Mouse (Mus musculus): ENCODE data around the gene Cntn3. TPM values are rescaled to one million over a fixed set of nuclear protein-coding genes. Genes with fewer than 3 reads are reported as not detected.

The Cntn3 gene
- polyA plus RNA-seq, 1 experiment = not detected

DNA sequence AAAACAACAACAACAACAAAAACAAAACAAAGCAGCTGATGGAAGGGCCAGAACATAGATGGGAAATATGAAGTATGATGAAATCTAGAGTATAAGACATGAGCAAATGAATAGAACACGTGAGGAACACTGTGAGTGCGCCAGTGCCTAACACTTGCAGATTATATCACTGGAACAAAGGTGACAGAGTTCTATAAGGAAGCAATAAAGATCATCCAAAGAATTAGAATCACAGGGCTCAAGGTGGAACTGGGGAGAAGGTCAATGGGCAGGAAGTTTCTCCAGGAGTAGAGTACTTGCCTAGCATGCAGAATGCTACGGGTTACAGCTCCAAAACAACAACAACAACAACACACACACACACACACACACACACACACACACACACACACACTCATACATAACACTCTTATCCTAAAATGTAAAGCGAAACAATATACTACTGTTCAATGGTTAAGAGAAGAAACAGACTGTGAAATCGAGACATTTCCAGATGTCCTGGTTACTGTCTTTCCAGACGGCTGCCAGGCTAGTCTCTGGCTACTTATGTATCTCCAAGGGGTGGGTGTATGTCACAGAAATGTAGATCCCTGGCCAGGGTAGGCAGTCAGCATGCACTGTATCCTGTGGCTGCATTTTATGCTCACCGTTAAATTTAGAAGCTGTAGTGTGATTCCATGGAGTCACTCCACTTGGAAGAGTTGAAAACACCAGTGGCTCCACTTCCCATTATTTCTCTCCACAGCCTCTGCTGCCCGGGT lies 94.4 kb downstream of the Cntn3 start:
- 66% methylated on average over 8 of the region's 8 CpGs for WGBS
- Histone ChIP-seq H3K27me3 (ENCODE audit: control insufficient read depth, insufficient read depth, low read length) (no peaks in the 10 kb centered on the region), H3K27ac (ENCODE audit: insufficient read depth, low read depth, low read length) (no peak overlapping the region), H3K4me1 (ENCODE audit: control insufficient read depth, insufficient read depth, insufficient read length, low read length) (no peaks in the 10 kb centered on the region), H3K4me3 (ENCODE audit: low read depth, low read length) (no peak overlapping the region), H3K36me3 (ENCODE audit: control insufficient read depth, insufficient read depth, low read length) (no peaks in the 10 kb centered on the region)
- no peak for TF ChIP-seq POLR2A (IDR thresholded peaks at IDR 0.05; ENCODE audit: low read depth, low read length)
- TF ChIP-seq CTCF (IDR thresholded peaks at IDR 0.05; ENCODE audit: extremely low read depth, insufficient read length, insufficient replicate concordance, low read depth, low read length) = no peak

DNA sequence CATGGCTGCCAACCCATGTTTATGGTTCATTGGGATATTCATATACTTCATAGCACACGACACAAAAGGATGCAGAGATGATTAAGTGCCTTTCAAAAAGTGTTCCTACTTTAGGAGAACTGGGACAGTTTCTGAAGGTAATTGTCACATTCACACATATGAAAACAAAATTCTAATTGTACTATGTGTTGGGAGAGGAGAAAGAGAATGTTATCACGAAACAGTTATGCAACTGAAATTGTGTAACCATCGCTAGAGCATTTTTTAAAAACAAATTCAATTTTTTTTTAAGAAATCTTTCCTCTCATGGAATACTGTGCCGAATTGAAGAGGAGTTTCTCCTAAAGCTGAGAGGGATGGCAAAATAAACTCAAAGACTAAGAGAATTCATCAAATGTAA lies 134.5 kb downstream of the Cntn3 start:
- no peaks in the 10 kb centered on the region for H3K27me3 ChIP-seq (ENCODE audit: control insufficient read depth, insufficient read depth, low read length)
- no peaks in the 10 kb centered on the region for H3K36me3 ChIP-seq (ENCODE audit: control insufficient read depth, insufficient read depth, low read length)
- H3K27ac ChIP-seq (ENCODE audit: insufficient read depth, low read depth, low read length) = no peak overlapping the region
- TF ChIP-seq CTCF (IDR thresholded peaks at IDR 0.05; ENCODE audit: extremely low read depth, insufficient read length, insufficient replicate concordance, low read depth, low read length) (no peak), POLR2A (IDR thresholded peaks at IDR 0.05; ENCODE audit: low read depth, low read length) (no peak)
- no peak overlapping the region for H3K4me3 ChIP-seq (ENCODE audit: low read depth, low read length)
- 71% methylated on average over 4 of the region's 4 CpGs for WGBS
- H3K4me1 ChIP-seq (ENCODE audit: control insufficient read depth, insufficient read depth, insufficient read length, low read length) = no peaks in the 10 kb centered on the region

DNA sequence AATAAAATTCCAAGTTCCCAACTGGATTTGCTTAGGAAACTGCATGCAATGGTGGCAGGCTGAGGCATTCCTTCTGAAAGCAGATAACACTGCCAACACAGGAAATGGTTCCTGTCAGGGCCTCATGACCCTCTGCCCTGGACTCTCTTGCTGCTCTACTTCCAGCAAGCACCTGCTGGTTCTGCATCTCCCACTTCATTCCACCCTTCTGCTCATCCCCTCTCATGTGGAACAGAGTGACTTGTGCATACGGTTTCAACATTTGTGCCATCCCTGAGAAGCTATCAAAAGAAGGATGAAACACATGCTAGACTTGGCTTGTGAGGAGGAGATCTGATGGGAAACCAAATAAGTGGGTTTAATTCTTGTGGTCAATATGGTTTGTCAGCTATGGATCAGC lies 145.4 kb downstream of the Cntn3 start:
- Histone ChIP-seq H3K4me3 (ENCODE audit: low read depth, low read length) (no peak overlapping the region), H3K36me3 (ENCODE audit: control insufficient read depth, insufficient read depth, low read length) (no peaks in the 10 kb centered on the region), H3K27me3 (ENCODE audit: control insufficient read depth, insufficient read depth, low read length) (no peaks in the 10 kb centered on the region), H3K4me1 (ENCODE audit: control insufficient read depth, insufficient read depth, insufficient read length, low read length) (no peaks in the 10 kb centered on the region), H3K27ac (ENCODE audit: insufficient read depth, low read depth, low read length) (no peak overlapping the region)
- 87% methylated on average over 1 of the region's 1 CpGs for WGBS
- TF ChIP-seq CTCF (IDR thresholded peaks at IDR 0.05; ENCODE audit: extremely low read depth, insufficient read length, insufficient replicate concordance, low read depth, low read length) (no peak), POLR2A (IDR thresholded peaks at IDR 0.05; ENCODE audit: low read depth, low read length) (no peak)

DNA sequence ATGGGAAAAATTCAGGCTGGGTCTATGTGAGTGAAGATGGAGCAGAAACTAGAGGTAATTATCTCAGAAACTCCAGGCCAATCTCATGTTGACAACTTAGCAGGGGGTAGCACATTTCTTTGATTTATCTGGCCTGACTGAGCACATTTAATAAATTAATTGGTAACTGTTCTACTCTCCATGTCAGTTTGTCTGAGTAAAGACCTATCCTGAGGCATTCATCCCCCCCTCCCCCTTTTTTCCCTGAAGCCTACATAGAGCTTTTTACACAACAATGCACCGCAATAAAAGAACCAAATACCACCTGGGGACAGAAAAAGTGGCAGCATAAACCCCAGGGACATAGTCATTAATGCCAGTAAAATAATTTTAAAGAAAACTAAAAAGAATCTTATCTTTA lies 151.1 kb downstream of the Cntn3 start:
- TF ChIP-seq CTCF (IDR thresholded peaks at IDR 0.05; ENCODE audit: extremely low read depth, insufficient read length, insufficient replicate concordance, low read depth, low read length) (no peak), POLR2A (IDR thresholded peaks at IDR 0.05; ENCODE audit: low read depth, low read length) (no peak)
- no peaks in the 10 kb centered on the region for H3K36me3 ChIP-seq (ENCODE audit: control insufficient read depth, insufficient read depth, low read length)
- no peaks in the 10 kb centered on the region for H3K4me1 ChIP-seq (ENCODE audit: control insufficient read depth, insufficient read depth, insufficient read length, low read length)
- H3K4me3 ChIP-seq (ENCODE audit: low read depth, low read length) = no peak overlapping the region
- no peaks in the 10 kb centered on the region for H3K27me3 ChIP-seq (ENCODE audit: control insufficient read depth, insufficient read depth, low read length)
- H3K27ac ChIP-seq (ENCODE audit: insufficient read depth, low read depth, low read length) = no peak overlapping the region
- 81% methylated on average over 1 of the region's 1 CpGs for WGBS

DNA sequence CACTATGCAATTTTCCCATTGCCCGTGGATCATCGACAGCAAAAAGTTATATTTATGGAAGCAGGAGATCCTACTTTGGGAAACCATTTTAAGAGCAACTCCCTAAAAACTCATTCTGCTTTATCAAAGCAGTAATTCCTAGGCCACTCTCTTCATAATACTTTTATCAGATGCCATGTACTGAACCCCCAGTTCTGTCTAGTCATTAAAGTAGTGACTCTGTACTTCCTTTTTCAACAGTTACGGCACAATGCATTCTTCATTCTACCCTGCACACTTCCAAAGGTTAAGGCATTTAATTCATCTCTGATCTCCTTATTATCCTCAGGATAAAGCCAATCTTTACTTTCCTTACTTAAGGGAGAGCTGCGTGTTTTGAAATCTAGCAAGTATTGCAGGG lies 184.3 kb downstream of the Cntn3 start:
- TF ChIP-seq POLR2A (IDR thresholded peaks at IDR 0.05; ENCODE audit: low read depth, low read length) (no peak), CTCF (IDR thresholded peaks at IDR 0.05; ENCODE audit: extremely low read depth, insufficient read length, insufficient replicate concordance, low read depth, low read length) (no peak)

DNA sequence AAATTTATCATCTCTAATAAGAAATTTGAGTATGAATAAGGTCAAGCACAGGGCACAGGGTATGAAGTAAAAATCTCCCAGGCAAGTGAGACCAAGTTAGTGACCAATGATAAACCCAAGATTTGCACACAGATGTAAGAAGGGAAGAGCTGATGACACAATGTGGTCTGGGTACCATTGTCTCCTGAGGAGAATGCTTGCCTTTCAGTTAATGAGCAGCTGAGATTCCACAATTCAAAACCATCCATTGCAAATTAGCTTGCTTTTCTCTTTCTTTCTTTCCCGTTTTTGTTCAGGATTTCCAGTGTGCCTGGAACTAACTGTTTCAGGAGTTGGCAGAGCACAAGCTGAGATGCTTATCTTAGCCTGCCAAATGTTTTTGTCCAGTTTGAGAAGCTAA lies 200.8 kb downstream of the Cntn3 start:
- no peak for TF ChIP-seq CTCF (IDR thresholded peaks at IDR 0.05; ENCODE audit: extremely low read depth, insufficient read length, insufficient replicate concordance, low read depth, low read length)
- no peak for TF ChIP-seq POLR2A (IDR thresholded peaks at IDR 0.05; ENCODE audit: low read depth, low read length)
- no peaks in the 10 kb centered on the region for H3K4me1 ChIP-seq (ENCODE audit: control insufficient read depth, insufficient read depth, insufficient read length, low read length)
- H3K27ac ChIP-seq (ENCODE audit: insufficient read depth, low read depth, low read length) = no peak overlapping the region
- no peaks in the 10 kb centered on the region for H3K27me3 ChIP-seq (ENCODE audit: control insufficient read depth, insufficient read depth, low read length)
- no peak overlapping the region for H3K4me3 ChIP-seq (ENCODE audit: low read depth, low read length)
- 54% methylated on average over 1 of the region's 1 CpGs for WGBS
- H3K36me3 ChIP-seq (ENCODE audit: control insufficient read depth, insufficient read depth, low read length) = no peaks in the 10 kb centered on the region

More for the DNA sequence above, 184.3 kb downstream of the Cntn3 start:
- H3K36me3 ChIP-seq (ENCODE audit: control insufficient read depth, insufficient read depth, low read length) = no peaks in the 10 kb centered on the region
- WGBS = 86% methylated on average over 4 of the region's 4 CpGs
- H3K4me1 ChIP-seq (ENCODE audit: control insufficient read depth, insufficient read depth, insufficient read length, low read length) = no peaks in the 10 kb centered on the region
- no peak overlapping the region for H3K4me3 ChIP-seq (ENCODE audit: low read depth, low read length)
- no peaks in the 10 kb centered on the region for H3K27me3 ChIP-seq (ENCODE audit: control insufficient read depth, insufficient read depth, low read length)
- no peak overlapping the region for H3K27ac ChIP-seq (ENCODE audit: insufficient read depth, low read depth, low read length)

DNA sequence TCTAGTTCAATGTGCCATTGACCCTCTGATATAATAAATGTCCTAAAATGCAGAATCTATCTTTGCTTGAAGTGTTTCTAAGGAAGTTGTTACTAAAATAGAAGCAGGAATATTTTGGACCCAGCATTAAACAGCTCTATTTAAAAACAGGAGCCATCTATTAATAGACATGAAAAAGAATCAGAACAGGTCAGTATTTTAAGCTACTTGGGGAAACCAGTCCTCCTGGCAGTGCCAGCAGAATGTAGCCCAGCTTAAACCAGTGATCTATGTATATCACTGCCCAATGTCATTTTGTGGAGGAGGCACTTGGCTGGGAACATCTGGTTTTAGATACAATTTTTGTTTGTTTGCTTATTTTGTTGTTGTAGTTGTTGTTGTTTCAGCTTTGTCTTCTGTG lies 209.0 kb downstream of the Cntn3 start:
- no peaks in the 10 kb centered on the region for H3K36me3 ChIP-seq (ENCODE audit: control insufficient read depth, insufficient read depth, low read length)
- no peak overlapping the region for H3K27ac ChIP-seq (ENCODE audit: insufficient read depth, low read depth, low read length)
- no peaks in the 10 kb centered on the region for H3K27me3 ChIP-seq (ENCODE audit: control insufficient read depth, insufficient read depth, low read length)
- no peak for TF ChIP-seq POLR2A (IDR thresholded peaks at IDR 0.05; ENCODE audit: low read depth, low read length)
- no peak for TF ChIP-seq CTCF (IDR thresholded peaks at IDR 0.05; ENCODE audit: extremely low read depth, insufficient read length, insufficient replicate concordance, low read depth, low read length)
- no peaks in the 10 kb centered on the region for H3K4me1 ChIP-seq (ENCODE audit: control insufficient read depth, insufficient read depth, insufficient read length, low read length)
- H3K4me3 ChIP-seq (ENCODE audit: low read depth, low read length) = no peak overlapping the region
